Mouse (Mus musculus) heart, embryonic 12.5 days (tissue): ENCODE data around the gene Bco2. TPM values are rescaled to one million over a fixed set of nuclear protein-coding genes. Genes with fewer than 3 reads are reported as not detected.

Experiments used
- ATAC-seq: fragments of 200-750 bp; cut with Nextera tagmentation; 2 replicates; pipeline ENCODE4 v1.8.0; 2017; ENCODE audit warnings: moderate TSS enrichment, moderate library complexity; ENCODE audit not compliant: insufficient number of reproducible peaks, low FRiP score
- H3K27ac ChIP-seq: fragments of 300-500 bp; sonication (generic); 2 replicates; pipeline ENCODE4 v1.5.1; 2016; ENCODE audit warnings: mild to moderate bottlenecking, moderate library complexity; ENCODE audit not compliant: poor library complexity, severe bottlenecking
- H3K27me3 ChIP-seq: fragments of 300-500 bp; sonication (generic); replicated peaks from 2 replicates; pipeline ENCODE4 v1.6.1; 2016; ENCODE audit warnings: mild to moderate bottlenecking, moderate library complexity
- H3K36me3 ChIP-seq: fragments of 300-500 bp; sonication (generic); 2 replicates; pipeline ENCODE4 v1.6.1; 2016; ENCODE audit warnings: mild to moderate bottlenecking, moderate library complexity
- H3K4me1 ChIP-seq: fragments of 300-500 bp; sonication (generic); replicated peaks from 2 replicates; pipeline ENCODE4 v1.6.1; 2016; ENCODE audit warnings: mild to moderate bottlenecking
- H3K4me2 ChIP-seq: fragments of 300-500 bp; sonication (generic); 2 replicates; pipeline ENCODE4 v1.6.1; 2016; ENCODE audit warnings: mild to moderate bottlenecking, moderate library complexity
- H3K4me3 ChIP-seq: fragments of 300-500 bp; sonication (generic); 2 replicates; pipeline ENCODE4 v1.5.1; 2016; ENCODE audit warnings: mild to moderate bottlenecking
- H3K9ac ChIP-seq: fragments of 300-500 bp; sonication (generic); 2 replicates; pipeline ENCODE4 v1.6.1; 2016; ENCODE audit warnings: mild to moderate bottlenecking, moderate library complexity
- H3K9me3 ChIP-seq: fragments of 300-500 bp; sonication (generic); replicated peaks from 2 replicates; pipeline ENCODE4 v1.6.1; 2016; ENCODE audit warnings: mild to moderate bottlenecking, moderate library complexity
- WGBS: fragments of 180-500 bp; shearing (Covaris S2); methylation state at CpG from one replicate; pipeline ENCODE4 v1.1.7; 2016; 5-methylcytosine and 5-hydroxymethylcytosine counted together
- polyA plus RNA-seq: library from polyadenylated mRNA; unstranded; fragments of >200 nt; fragmentation: Nextera tagmentation; extraction: Ambion mirVana; gene quantifications from 2 replicates; pipeline ENCODE4 v1.2.1, GENCODE M21; 2016

Gene Bco2
- polyA plus RNA-seq, 1 experiment from 2014 or later = 0.08 TPM

DNA sequence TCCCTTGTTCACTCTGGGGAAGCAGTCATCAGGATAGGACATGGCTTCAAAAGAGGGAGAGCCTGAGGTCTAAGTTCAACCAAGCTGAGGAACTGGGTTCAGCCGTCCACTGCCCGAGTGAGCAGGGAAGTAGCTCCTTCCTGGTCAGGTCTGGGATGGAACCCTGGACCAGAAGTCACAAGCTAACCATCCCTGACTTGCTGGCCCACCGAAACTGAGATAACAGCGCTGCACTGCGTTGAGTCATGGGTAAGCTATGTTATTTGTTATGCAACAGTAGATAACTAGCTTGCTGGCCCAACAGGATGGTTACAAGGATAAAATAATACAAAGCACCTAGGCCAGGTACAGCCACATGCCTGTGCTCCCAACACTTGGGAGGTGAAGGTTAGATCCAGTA, 39.5 kb downstream of the Bco2 start:
- H3K36me3 ChIP-seq = peaks cover 2% of the 10 kb centered on the region; the same call in 1 of the 2 replicates
- 44% methylated on average over 5 of the region's 5 CpGs for WGBS
- no peaks in the 10 kb centered on the region for H3K4me1 ChIP-seq
- H3K4me2 ChIP-seq = no peak overlapping the region
- no peaks in the 10 kb centered on the region for H3K27me3 ChIP-seq
- no peak overlapping the region for H3K4me3 ChIP-seq
- ATAC-seq = no peak
- no peaks in the 10 kb centered on the region for H3K9me3 ChIP-seq
- H3K9ac ChIP-seq = no peak overlapping the region
- H3K27ac ChIP-seq = no peak overlapping the region

DNA sequence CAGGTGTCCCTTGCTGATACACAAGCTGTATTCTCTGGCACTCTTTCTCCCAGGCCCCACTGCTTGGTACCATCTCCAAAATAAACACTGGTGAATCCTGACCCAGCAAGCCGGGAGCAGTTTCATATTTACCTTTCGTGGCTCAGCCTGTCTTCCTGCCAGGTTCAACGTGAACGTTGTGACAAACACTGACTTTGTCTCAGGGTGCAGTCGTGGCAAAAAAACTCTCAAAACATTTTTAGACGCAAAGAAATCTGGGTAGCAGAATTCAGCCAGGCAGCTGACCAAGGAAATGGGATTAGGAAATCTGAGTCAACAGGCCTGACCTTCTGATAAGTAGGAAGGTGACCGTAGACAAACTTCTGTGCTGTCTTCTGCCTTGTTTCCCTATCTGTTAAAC, 47.4 kb downstream of the Bco2 start:
- Histone ChIP-seq H3K4me1 (peaks cover 10% of the 10 kb centered on the region), H3K27ac (no peak overlapping the region), H3K4me3 (no peak overlapping the region), H3K9me3 (no peaks in the 10 kb centered on the region), H3K27me3 (no peaks in the 10 kb centered on the region), H3K4me2 (no peak overlapping the region), H3K36me3 (no peaks in the 10 kb centered on the region), H3K9ac (no peak overlapping the region)
- no peak for ATAC-seq
- WGBS = 47% methylated on average over 7 of the region's 7 CpGs

DNA sequence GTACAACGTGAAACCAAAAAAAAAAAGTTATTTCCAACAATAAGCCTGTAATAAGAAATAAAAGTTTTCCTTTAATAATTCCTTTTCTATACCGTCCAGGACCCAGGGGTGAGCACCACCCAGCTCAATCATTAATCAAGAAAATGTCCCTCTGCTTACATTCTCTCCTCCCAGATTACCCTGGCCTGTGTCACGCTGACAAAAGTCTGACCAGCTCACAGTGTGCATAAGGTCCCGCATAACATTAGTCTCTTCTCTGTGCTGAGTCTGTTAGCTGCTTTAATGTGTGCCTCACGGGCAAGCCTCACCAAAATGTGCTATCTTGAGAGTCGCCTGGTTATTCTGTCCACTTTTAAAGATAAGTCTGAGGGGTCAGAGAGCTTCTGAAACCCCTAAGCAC, 49.6 kb downstream of the Bco2 start:
- Histone ChIP-seq H3K9me3 (no peaks in the 10 kb centered on the region), H3K4me3 (no peak overlapping the region), H3K27me3 (no peaks in the 10 kb centered on the region), H3K4me1 (peaks cover 14% of the 10 kb centered on the region), H3K36me3 (no peaks in the 10 kb centered on the region), H3K4me2 (peak overlapping the region; percentile 20; the same call in 1 of the 2 replicates), H3K27ac (no peak overlapping the region), H3K9ac (no peak overlapping the region)
- ATAC-seq = no peak
- WGBS = 46% methylated on average over 6 of the region's 6 CpGs

DNA sequence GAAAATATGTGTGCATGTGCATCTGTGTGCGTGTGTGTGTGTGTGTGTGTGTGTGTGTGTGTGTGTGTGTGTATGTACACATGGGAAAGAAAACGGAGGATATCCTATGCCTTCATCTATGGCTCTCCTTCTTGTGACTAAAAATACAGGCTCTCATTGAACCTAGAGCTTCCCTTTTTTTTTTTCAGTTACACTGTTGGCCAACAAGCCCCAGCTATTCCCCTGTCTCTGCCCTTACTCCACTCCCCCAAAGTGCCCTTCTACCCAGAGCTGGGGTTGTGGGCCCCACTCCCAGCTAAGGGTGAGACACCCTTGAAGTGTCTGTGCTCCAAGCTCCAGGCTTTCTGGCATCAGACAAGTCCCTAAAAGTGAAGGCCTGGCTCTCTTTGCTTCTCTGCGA, 52.0 kb downstream of the Bco2 start:
- Histone ChIP-seq H3K27ac (no peak overlapping the region), H3K9me3 (no peaks in the 10 kb centered on the region), H3K4me1 (peaks cover 15% of the 10 kb centered on the region), H3K4me2 (no peak overlapping the region), H3K4me3 (no peak overlapping the region), H3K27me3 (no peaks in the 10 kb centered on the region; the same call in 1 of the 2 replicates), H3K36me3 (no peaks in the 10 kb centered on the region), H3K9ac (no peak overlapping the region)
- no peak for ATAC-seq
- 81% methylated on average over 3 of the region's 3 CpGs for WGBS

DNA sequence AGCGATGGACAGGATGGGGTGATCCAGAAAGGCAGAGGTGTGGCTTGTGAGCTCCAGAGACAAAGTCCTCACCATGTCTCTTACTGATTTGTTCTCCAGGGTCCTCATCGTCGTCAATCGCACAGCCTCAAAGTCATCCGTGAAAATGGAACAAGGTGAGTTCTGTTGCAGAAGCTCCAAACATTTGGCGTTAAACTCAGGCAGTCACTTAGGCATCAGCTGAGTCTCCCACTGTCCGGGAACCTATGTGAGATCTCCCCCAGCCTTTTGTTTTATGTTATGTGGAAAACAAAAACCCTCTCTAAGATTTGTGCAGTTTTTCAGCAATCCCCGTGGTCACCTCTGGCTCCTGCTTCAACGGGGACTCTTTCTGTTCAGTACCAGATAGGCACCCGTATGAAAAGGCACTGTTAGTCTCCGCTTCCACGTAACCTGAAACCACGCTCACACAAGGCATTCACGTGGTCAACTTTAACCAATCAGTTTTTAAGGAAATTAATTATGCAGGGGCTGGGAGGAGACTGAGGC, 53.9 kb downstream of the Bco2 start:
- peaks cover 27% of the 10 kb centered on the region for H3K4me1 ChIP-seq
- H3K4me3 ChIP-seq = peak overlapping the region; percentile 40
- no peaks in the 10 kb centered on the region; the same call in 1 of the 2 replicates for H3K27me3 ChIP-seq
- peak; percentile 92 for ATAC-seq
- H3K36me3 ChIP-seq = no peaks in the 10 kb centered on the region
- no peak overlapping the region for H3K27ac ChIP-seq
- 14% methylated on average over 14 of the region's 14 CpGs for WGBS
- H3K9ac ChIP-seq = peak overlapping the region; percentile 63
- no peaks in the 10 kb centered on the region for H3K9me3 ChIP-seq
- peak overlapping the region; percentile 63 for H3K4me2 ChIP-seq

DNA sequence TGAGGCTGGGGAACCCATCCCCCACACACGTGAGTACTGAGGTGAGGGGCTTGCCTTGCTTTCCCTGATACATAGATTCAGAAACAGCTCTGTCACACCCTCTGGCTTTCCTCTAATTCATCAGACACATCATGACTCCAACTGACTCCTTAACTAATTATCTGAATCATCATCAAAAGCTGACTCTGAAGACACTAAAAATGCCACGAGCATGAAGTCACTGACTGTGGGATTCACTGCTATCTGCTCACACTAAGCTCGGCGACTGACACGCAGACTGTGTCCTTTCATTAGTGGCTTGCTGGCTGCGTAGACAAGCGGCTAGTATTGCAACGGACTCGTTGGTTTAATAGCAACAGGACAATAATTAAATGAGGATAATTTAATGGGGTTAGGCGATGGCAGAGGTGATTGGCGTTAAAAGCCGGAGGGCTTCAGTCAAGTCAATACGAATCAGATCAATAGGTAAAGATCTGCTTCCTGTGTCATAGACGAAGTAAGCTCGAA, 54.5 kb downstream of the Bco2 start:
- Histone ChIP-seq H3K36me3 (no peaks in the 10 kb centered on the region), H3K4me1 (peaks cover 28% of the 10 kb centered on the region), H3K27ac (no peak overlapping the region), H3K27me3 (no peaks in the 10 kb centered on the region; the same call in 1 of the 2 replicates), H3K9me3 (no peaks in the 10 kb centered on the region), H3K4me3 (peak overlapping the region; percentile 40), H3K4me2 (peak overlapping the region; percentile 63), H3K9ac (peak overlapping the region; percentile 63; the same call in 1 of the 2 replicates)
- 63% methylated on average over 15 of the region's 15 CpGs for WGBS
- ATAC-seq = no peak

DNA sequence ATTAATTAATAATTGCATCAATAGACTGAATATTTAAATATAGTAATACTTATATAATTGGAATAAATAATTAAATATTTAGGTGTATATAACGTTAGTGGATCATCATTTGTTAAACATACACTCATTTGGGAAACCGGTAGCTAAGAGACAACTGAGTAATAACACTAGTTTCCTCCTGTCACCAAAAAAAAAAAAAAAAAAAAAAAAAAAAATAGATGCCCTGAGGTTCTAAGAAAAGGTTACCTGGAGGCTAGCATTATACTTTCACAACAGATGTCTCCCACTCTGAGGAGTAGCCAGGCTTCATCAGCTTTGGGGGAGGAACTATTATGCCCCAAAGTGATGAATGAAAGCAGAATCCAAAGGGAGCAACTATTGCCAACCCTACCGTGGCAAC, 55.2 kb downstream of the Bco2 start:
- Histone ChIP-seq H3K27me3 (no peaks in the 10 kb centered on the region; the same call in 1 of the 2 replicates), H3K27ac (no peak overlapping the region), H3K9ac (no peak overlapping the region), H3K4me3 (no peak overlapping the region), H3K4me1 (peaks cover 31% of the 10 kb centered on the region), H3K9me3 (no peaks in the 10 kb centered on the region), H3K36me3 (no peaks in the 10 kb centered on the region), H3K4me2 (no peak overlapping the region)
- 84% methylated on average over 3 of the region's 3 CpGs for WGBS
- ATAC-seq = no peak

DNA sequence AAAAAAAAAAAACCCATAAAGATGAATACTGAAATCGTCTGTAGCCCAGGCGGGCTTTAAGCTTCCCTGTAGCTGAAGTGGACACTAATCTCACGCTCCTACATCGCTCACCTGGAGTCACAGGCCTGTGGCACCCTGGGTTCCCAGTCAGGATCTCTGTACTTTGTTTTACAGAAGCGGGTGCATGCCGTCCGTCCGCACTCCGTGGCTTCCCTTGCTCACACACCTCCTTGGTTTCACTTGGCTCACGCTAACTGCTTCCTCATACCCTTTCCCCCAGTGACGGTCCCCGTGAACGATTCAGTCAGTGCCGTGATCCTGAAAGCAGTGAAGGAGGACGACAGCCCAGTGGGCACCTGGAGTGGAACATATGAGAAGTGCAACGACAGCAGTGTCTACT, 56.2 kb downstream of the Bco2 start:
- H3K4me3 ChIP-seq = no peak overlapping the region
- WGBS = 81% methylated on average over 16 of the region's 16 CpGs

DNA sequence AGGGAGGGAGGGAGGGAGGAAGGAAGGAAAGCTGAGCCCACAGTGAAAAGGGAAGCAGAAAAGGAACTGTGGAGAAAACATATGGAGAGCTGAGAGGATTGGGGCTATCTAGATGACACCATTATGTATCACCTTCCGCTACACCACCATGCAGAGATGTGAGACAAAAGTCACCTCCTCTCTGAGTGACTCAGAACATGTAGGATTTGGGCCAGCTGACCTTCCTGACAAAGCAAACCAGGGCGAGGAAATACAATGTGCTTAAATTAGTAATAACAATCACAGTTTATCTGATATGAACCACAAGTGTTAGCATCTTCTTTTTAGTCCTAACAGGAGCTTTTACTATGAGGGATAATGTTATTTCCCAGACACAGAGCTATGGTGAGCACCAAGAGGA, 57.4 kb downstream of the Bco2 start:
- H3K4me1 ChIP-seq = peaks cover 33% of the 10 kb centered on the region
- H3K9ac ChIP-seq = no peak overlapping the region
- H3K27ac ChIP-seq = no peak overlapping the region
- no peaks in the 10 kb centered on the region for H3K9me3 ChIP-seq
- H3K27me3 ChIP-seq = no peaks in the 10 kb centered on the region; the same call in 1 of the 2 replicates
- no peak overlapping the region for H3K4me3 ChIP-seq
- H3K36me3 ChIP-seq = no peaks in the 10 kb centered on the region
- 69% methylated on average over 2 of the region's 2 CpGs for WGBS
- no peak for ATAC-seq
- H3K4me2 ChIP-seq = no peak overlapping the region

More for the DNA sequence above, 56.2 kb downstream of the Bco2 start:
- no peak overlapping the region for H3K27ac ChIP-seq
- H3K4me1 ChIP-seq = peaks cover 33% of the 10 kb centered on the region
- ATAC-seq = no peak
- H3K9ac ChIP-seq = no peak overlapping the region
- H3K36me3 ChIP-seq = no peaks in the 10 kb centered on the region
- H3K9me3 ChIP-seq = no peaks in the 10 kb centered on the region
- no peak overlapping the region for H3K4me2 ChIP-seq
- H3K27me3 ChIP-seq = no peaks in the 10 kb centered on the region; the same call in 1 of the 2 replicates

DNA sequence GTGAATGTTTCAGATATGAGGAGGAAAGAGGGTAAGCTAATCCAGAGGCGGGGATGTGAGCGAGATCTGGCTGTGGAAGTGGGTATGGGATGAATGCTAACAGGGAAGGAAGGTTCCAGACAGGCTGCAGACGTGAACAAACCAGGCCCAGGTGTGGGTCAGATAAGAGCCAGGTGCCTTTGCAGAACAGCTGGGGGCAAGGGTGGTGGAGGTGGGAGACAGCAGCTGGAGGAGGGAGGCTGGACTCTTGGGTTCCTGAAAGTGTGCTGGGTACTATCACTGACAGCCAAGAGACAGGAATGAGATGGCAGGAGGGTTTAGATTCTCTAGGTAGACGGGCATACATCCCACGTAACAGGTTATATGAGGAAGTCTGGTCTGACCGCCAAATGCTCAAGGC, 57.9 kb downstream of the Bco2 start:
- Histone ChIP-seq H3K4me1 (peaks cover 33% of the 10 kb centered on the region), H3K27ac (no peak overlapping the region), H3K4me3 (no peak overlapping the region), H3K27me3 (no peaks in the 10 kb centered on the region; the same call in 1 of the 2 replicates), H3K9me3 (no peaks in the 10 kb centered on the region), H3K4me2 (no peak overlapping the region), H3K9ac (no peak overlapping the region), H3K36me3 (no peaks in the 10 kb centered on the region)
- ATAC-seq = no peak
- 43% methylated on average over 6 of the region's 6 CpGs for WGBS

DNA sequence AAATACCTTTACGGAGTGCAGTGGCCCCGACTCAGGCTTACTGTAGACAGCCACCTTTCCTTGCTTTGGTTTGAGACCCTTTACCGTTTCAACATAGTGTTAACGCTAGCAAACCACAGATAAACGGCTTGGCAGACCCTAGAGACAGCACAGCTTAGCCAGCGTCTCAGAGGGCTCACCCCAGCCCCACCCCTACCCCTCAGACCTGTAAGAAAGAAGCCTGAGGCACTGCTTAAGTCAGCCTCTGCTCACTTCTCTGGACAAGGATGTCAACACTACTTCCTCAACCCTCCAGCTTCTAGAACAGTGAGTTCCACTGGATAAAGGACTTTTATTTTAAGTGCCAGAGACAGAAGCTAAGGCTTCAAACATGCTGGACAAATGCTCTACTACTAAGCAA, 58.4 kb downstream of the Bco2 start:
- no peak for ATAC-seq
- WGBS = 17% methylated on average over 6 of the region's 6 CpGs
- H3K9me3 ChIP-seq = no peaks in the 10 kb centered on the region
- no peaks in the 10 kb centered on the region; the same call in 1 of the 2 replicates for H3K27me3 ChIP-seq
- H3K4me1 ChIP-seq = peaks cover 33% of the 10 kb centered on the region
- no peak overlapping the region for H3K4me3 ChIP-seq
- H3K36me3 ChIP-seq = no peaks in the 10 kb centered on the region
- peak overlapping the region; percentile 24 for H3K4me2 ChIP-seq
- no peak overlapping the region for H3K9ac ChIP-seq
- no peak overlapping the region for H3K27ac ChIP-seq

DNA sequence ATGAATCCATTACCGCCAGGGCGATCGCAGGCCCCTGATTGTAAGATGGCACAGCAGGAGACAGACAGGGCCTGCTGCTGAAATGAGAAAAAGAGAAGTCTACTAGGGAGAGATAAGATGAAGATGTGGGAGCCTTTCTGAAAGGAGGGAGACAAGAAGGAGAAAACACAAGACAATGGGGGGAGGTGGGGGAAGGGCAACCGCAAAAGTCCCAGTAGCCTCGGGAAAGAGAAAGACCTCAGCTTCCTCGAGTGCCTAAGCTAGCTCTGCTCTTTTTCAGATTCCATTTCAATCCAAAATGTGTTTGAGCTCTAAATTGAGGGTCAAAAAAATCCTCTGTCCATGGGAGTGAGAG, 58.9 kb downstream of the Bco2 start:
- WGBS = 6% methylated on average over 6 of the region's 6 CpGs
- Histone ChIP-seq H3K9me3 (no peaks in the 10 kb centered on the region), H3K27me3 (no peaks in the 10 kb centered on the region; the same call in 1 of the 2 replicates), H3K9ac (no peak overlapping the region), H3K4me1 (peaks cover 33% of the 10 kb centered on the region), H3K27ac (no peak overlapping the region), H3K36me3 (no peaks in the 10 kb centered on the region), H3K4me2 (peak overlapping the region; percentile 24), H3K4me3 (no peak overlapping the region)
- ATAC-seq = no peak
